In genomic region chr7:126775978-126776234, GRCm38 (mm10) we compare ENCODE assay signal across 8 mouse cellular contexts. TPM values are rescaled to one million over a fixed set of nuclear protein-coding genes. Genes with fewer than 3 reads are reported as not detected.
A peak's percentile ranks its signal among the peaks of the same experiment; 100 is the strongest.
DNase-seq lines count a peak whose midpoint lies in the region; ATAC-seq and TF ChIP-seq lines count a peak whose summit lies in the region.

No protein-coding gene starts in this region.

- peak overlapping the region; percentile 92; the same call in 1 of the 2 replicates for H3K9ac ChIP-seq in heart, postnatal 0 days (replicated peaks; ENCODE audit: low read depth, low read length)
- peak overlapping the region; percentile 97; the same call in 1 of the 2 replicates for H3K9ac ChIP-seq in hindbrain, postnatal 0 days (replicated peaks; ENCODE audit: low read length)
- no peak overlapping the region for H3K9ac ChIP-seq in midbrain, embryonic 15.5 days

- no peaks in the 10 kb centered on the region for H3K27me3 ChIP-seq in heart, postnatal 0 days (ENCODE audit: control insufficient read depth, insufficient read depth, low read length)
- no peaks in the 10 kb centered on the region for H3K27me3 ChIP-seq in embryonic facial prominence, embryonic 10.5 days (replicated peaks; ENCODE audit: low read depth, poor library complexity, severe bottlenecking)
- no peaks in the 10 kb centered on the region for H3K27me3 ChIP-seq in hindbrain, postnatal 0 days (ENCODE audit: insufficient read depth, low read length)
- H3K27me3 ChIP-seq in midbrain, embryonic 15.5 days (replicated peaks) = no peaks in the 10 kb centered on the region

- H3K36me3 ChIP-seq in heart, postnatal 0 days (replicated peaks; ENCODE audit: control insufficient read depth, insufficient read depth, low read length) = peaks cover 14% of the 10 kb centered on the region
- H3K36me3 ChIP-seq in embryonic facial prominence, embryonic 10.5 days (replicated peaks) = peaks cover 25% of the 10 kb centered on the region
- H3K36me3 ChIP-seq in hindbrain, postnatal 0 days (ENCODE audit: insufficient read depth, low read length) = peaks cover 6% of the 10 kb centered on the region
- H3K36me3 ChIP-seq in midbrain, embryonic 15.5 days (replicated peaks) = no peaks in the 10 kb centered on the region; the same call in 1 of the 2 replicates

- no peak for TF ChIP-seq EP300 in heart, postnatal 0 days (IDR thresholded peaks at IDR 0.05; ENCODE audit: low read depth)

- WGBS in heart, postnatal 0 days = 66% methylated on average over 3 of the region's 3 CpGs
- WGBS in embryonic facial prominence, embryonic 10.5 days = 64% methylated on average over 3 of the region's 3 CpGs
- WGBS in hindbrain, postnatal 0 days = 70% methylated on average over 3 of the region's 3 CpGs
- 73% methylated on average over 3 of the region's 3 CpGs for WGBS in midbrain, embryonic 15.5 days

- no peak for ATAC-seq in heart, postnatal 0 days (ENCODE audit: insufficient read depth, low read depth)
- no peak for ATAC-seq in hindbrain, postnatal 0 days
- no peak for ATAC-seq in midbrain, embryonic 15.5 days (replicated peaks)

- peaks cover 18% of the 10 kb centered on the region; the same call in 1 of the 2 replicates for H3K4me1 ChIP-seq in heart, postnatal 0 days (ENCODE audit: control insufficient read depth, insufficient read depth)
- peaks cover 59% of the 10 kb centered on the region for H3K4me1 ChIP-seq in embryonic facial prominence, embryonic 10.5 days
- H3K4me1 ChIP-seq in hindbrain, postnatal 0 days (ENCODE audit: insufficient read depth, low read length) = peaks cover 32% of the 10 kb centered on the region
- peaks cover 48% of the 10 kb centered on the region for H3K4me1 ChIP-seq in midbrain, embryonic 15.5 days

- H3K4me2 ChIP-seq in heart, postnatal 0 days (ENCODE audit: low read depth, low read length) = peak overlapping the region; percentile 92
- H3K4me2 ChIP-seq in hindbrain, postnatal 0 days (ENCODE audit: low read depth, low read length) = peak overlapping the region; percentile 99
- H3K4me2 ChIP-seq in midbrain, embryonic 15.5 days = peak overlapping the region; percentile 91

- H3K27ac ChIP-seq in heart, postnatal 0 days (ENCODE audit: low read depth) = peak overlapping the region; percentile 84
- H3K27ac ChIP-seq in embryonic facial prominence, embryonic 10.5 days (replicated peaks) = peak overlapping the region; percentile 95
- H3K27ac ChIP-seq in hindbrain, postnatal 0 days = peak overlapping the region; percentile 92
- H3K27ac ChIP-seq in midbrain, embryonic 15.5 days = peak overlapping the region; percentile 91; the same call in 1 of the 2 replicates

- no peak for DNase-seq in heart, postnatal 0 days (ENCODE audit: low spot score)
- no peak for DNase-seq in heart, postnatal 4 days
- no peak for DNase-seq in embryonic facial prominence, embryonic 10.5 days (ENCODE audit: low spot score)
- DNase-seq in hindbrain, postnatal 0 days (ENCODE audit: low spot score) = no peak
- no peak for DNase-seq in frontal cortex, postnatal 25 days (ENCODE audit: low spot score in 2 of 2)
- no peak for DNase-seq in cerebellum, postnatal 36 days
- no peak for DNase-seq in layer of hippocampus, adult 9-11 months

- H3K4me3 ChIP-seq in heart, postnatal 0 days (ENCODE audit: low read depth, low read length) = no peak overlapping the region
- H3K4me3 ChIP-seq in embryonic facial prominence, embryonic 10.5 days = peak overlapping the region; percentile 85
- H3K4me3 ChIP-seq in hindbrain, postnatal 0 days (ENCODE audit: low read length) = peak overlapping the region; percentile 82
- peak overlapping the region; percentile 90; the same call in 1 of the 2 replicates for H3K4me3 ChIP-seq in midbrain, embryonic 15.5 days

- no peaks in the 10 kb centered on the region for H3K9me3 ChIP-seq in heart, postnatal 0 days (replicated peaks; ENCODE audit: control insufficient read depth, low read length)
- H3K9me3 ChIP-seq in embryonic facial prominence, embryonic 10.5 days = no peaks in the 10 kb centered on the region
- H3K9me3 ChIP-seq in hindbrain, postnatal 0 days (ENCODE audit: low read length) = no peaks in the 10 kb centered on the region
- no peaks in the 10 kb centered on the region for H3K9me3 ChIP-seq in midbrain, embryonic 15.5 days

- no peak for TF ChIP-seq CTCF in heart, postnatal 0 days (IDR thresholded peaks at IDR 0.05; ENCODE audit: low read depth)
- no peak for TF ChIP-seq CTCF in hindbrain, postnatal 0 days (IDR thresholded peaks at IDR 0.05; ENCODE audit: low read depth)

RNA-seq across cellular contexts. Expression of gene Ypel3, which starts 0.8 kb away (rescaled TPM):
- total RNA-seq in heart, postnatal 0 days (2014; rRNA removed; ENCODE audit: low replicate concordance) = 88.9 and 146 TPM in 2 replicates
- 84.1 and 111 TPM in 2 replicates for polyA plus RNA-seq in heart, postnatal 0 days (2015; fragmentation: Nextera tagmentation; extraction: Ambion mirVana)
- 10 to 100 TPM; 31.8 to 34.0 TPM for total RNA-seq in heart, postnatal 4 days (2021)
- 51.1 and 64.4 TPM in 2 replicates for polyA plus RNA-seq in embryonic facial prominence, embryonic 10.5 days (2016; fragmentation: Nextera tagmentation; extraction: Ambion mirVana)
- total RNA-seq in hindbrain, postnatal 0 days (2014; rRNA removed) = 163 and 240 TPM in 2 replicates
- polyA plus RNA-seq in hindbrain, postnatal 0 days (2015; fragmentation: Nextera tagmentation; extraction: Ambion mirVana) = 239 and 242 TPM in 2 replicates
- 201 and 224 TPM in 2 replicates for polyA plus RNA-seq in midbrain, embryonic 15.5 days (2015; fragmentation: Nextera tagmentation; extraction: Ambion mirVana)

RNA-seq across cellular contexts. Expression of gene Tbx6, which starts 5.4 kb away (rescaled TPM):
- 0.23 and 1.3 TPM in 2 replicates for total RNA-seq in heart, postnatal 0 days (2014; rRNA removed; ENCODE audit: low replicate concordance)
- 0.07 TPM in 1 of 2 replicates, not detected in the other for polyA plus RNA-seq in heart, postnatal 0 days (2015; fragmentation: Nextera tagmentation; extraction: Ambion mirVana)
- under 1 TPM in 1 of 2 experiments, not detected in 1; 0.26 TPM for total RNA-seq in heart, postnatal 4 days (2021)
- polyA plus RNA-seq in embryonic facial prominence, embryonic 10.5 days (2016; fragmentation: Nextera tagmentation; extraction: Ambion mirVana) = 0.36 and 0.60 TPM in 2 replicates
- 0.16 and 2.1 TPM in 2 replicates for total RNA-seq in hindbrain, postnatal 0 days (2014; rRNA removed)
- 0.26 and 0.29 TPM in 2 replicates for polyA plus RNA-seq in hindbrain, postnatal 0 days (2015; fragmentation: Nextera tagmentation; extraction: Ambion mirVana)
- polyA plus RNA-seq in midbrain, embryonic 15.5 days (2015; fragmentation: Nextera tagmentation; extraction: Ambion mirVana) = 0.37 and 0.57 TPM in 2 replicates

RNA-seq across cellular contexts. Expression of gene Gdpd3, which starts 9.8 kb away (rescaled TPM):
- 7.3 and 7.9 TPM in 2 replicates for total RNA-seq in heart, postnatal 0 days (2014; rRNA removed; ENCODE audit: low replicate concordance)
- 0.69 and 0.77 TPM in 2 replicates for polyA plus RNA-seq in heart, postnatal 0 days (2015; fragmentation: Nextera tagmentation; extraction: Ambion mirVana)
- 1 to 10 TPM; 3.7 to 4.2 TPM for total RNA-seq in heart, postnatal 4 days (2021)
- 0.96 and 1.8 TPM in 2 replicates for polyA plus RNA-seq in embryonic facial prominence, embryonic 10.5 days (2016; fragmentation: Nextera tagmentation; extraction: Ambion mirVana)
- total RNA-seq in hindbrain, postnatal 0 days (2014; rRNA removed) = 0.43 and 3.4 TPM in 2 replicates
- 0.92 and 0.99 TPM in 2 replicates for polyA plus RNA-seq in hindbrain, postnatal 0 days (2015; fragmentation: Nextera tagmentation; extraction: Ambion mirVana)
- 2.2 and 2.3 TPM in 2 replicates for polyA plus RNA-seq in midbrain, embryonic 15.5 days (2015; fragmentation: Nextera tagmentation; extraction: Ambion mirVana)

RNA-seq across cellular contexts. Expression of gene Ppp4c, which starts 16.4 kb away (rescaled TPM):
- total RNA-seq in heart, postnatal 0 days (2014; rRNA removed; ENCODE audit: low replicate concordance) = 93.7 and 118 TPM in 2 replicates
- 75.8 and 77.4 TPM in 2 replicates for polyA plus RNA-seq in heart, postnatal 0 days (2015; fragmentation: Nextera tagmentation; extraction: Ambion mirVana)
- total RNA-seq in heart, postnatal 4 days (2021) = 10 to 100 TPM; 67.6 to 76.6 TPM
- 390 and 408 TPM in 2 replicates for polyA plus RNA-seq in embryonic facial prominence, embryonic 10.5 days (2016; fragmentation: Nextera tagmentation; extraction: Ambion mirVana)
- total RNA-seq in hindbrain, postnatal 0 days (2014; rRNA removed) = 126 and 199 TPM in 2 replicates
- 142 and 143 TPM in 2 replicates for polyA plus RNA-seq in hindbrain, postnatal 0 days (2015; fragmentation: Nextera tagmentation; extraction: Ambion mirVana)
- 191 and 192 TPM in 2 replicates for polyA plus RNA-seq in midbrain, embryonic 15.5 days (2015; fragmentation: Nextera tagmentation; extraction: Ambion mirVana)

RNA-seq across cellular contexts. Expression of gene Mapk3, which starts 16.5 kb away (rescaled TPM):
- total RNA-seq in heart, postnatal 0 days (2014; rRNA removed; ENCODE audit: low replicate concordance) = 59.2 and 69.4 TPM in 2 replicates
- polyA plus RNA-seq in heart, postnatal 0 days (2015; fragmentation: Nextera tagmentation; extraction: Ambion mirVana) = 51.9 and 53.0 TPM in 2 replicates
- 10 to 100 TPM; 80.3 to 90.9 TPM for total RNA-seq in heart, postnatal 4 days (2021)
- polyA plus RNA-seq in embryonic facial prominence, embryonic 10.5 days (2016; fragmentation: Nextera tagmentation; extraction: Ambion mirVana) = 51.9 and 57.2 TPM in 2 replicates
- total RNA-seq in hindbrain, postnatal 0 days (2014; rRNA removed) = 109 and 132 TPM in 2 replicates
- polyA plus RNA-seq in hindbrain, postnatal 0 days (2015; fragmentation: Nextera tagmentation; extraction: Ambion mirVana) = 99.9 and 107 TPM in 2 replicates
- polyA plus RNA-seq in midbrain, embryonic 15.5 days (2015; fragmentation: Nextera tagmentation; extraction: Ambion mirVana) = 110 and 111 TPM in 2 replicates
